Mouse (Mus musculus) intestine, postnatal 0 days (tissue): ENCODE data around the gene Slc30a2. TPM values are rescaled to one million over a fixed set of nuclear protein-coding genes. Genes with fewer than 3 reads are reported as not detected.
A peak's percentile ranks its signal among the peaks of the same experiment; 100 is the strongest.
"Not testable (repeated sequence)": the region's sequence is repeated elsewhere in the genome, so short reads cannot be mapped to it uniquely, and the experiment has no call there.

ENCODE experiments used
- ATAC-seq: fragments of 200-750 bp; cut with Nextera tagmentation; 2 replicates; pipeline ENCODE4 v1.8.0; 2017; ENCODE audit warnings: mild to moderate bottlenecking, moderate TSS enrichment, moderate library complexity
- H3K27ac ChIP-seq: fragments of 300-500 bp; sonication (generic); 2 replicates; pipeline ENCODE4 v1.5.1; 2014; ENCODE audit warnings: mild to moderate bottlenecking, low read depth, low read length, moderate library complexity
- H3K27me3 ChIP-seq: fragments of 300-500 bp; sonication (generic); replicated peaks from 2 replicates; pipeline ENCODE4 v1.6.1; 2014; ENCODE audit warnings: low read length, mixed read lengths; ENCODE audit not compliant: control insufficient read depth, insufficient read depth
- H3K36me3 ChIP-seq: fragments of 300-500 bp; sonication (generic); 2 replicates; pipeline ENCODE4 v1.6.1; 2014; ENCODE audit warnings: mild to moderate bottlenecking, moderate library complexity; ENCODE audit not compliant: control insufficient read depth, insufficient read depth
- H3K4me1 ChIP-seq: fragments of 300-500 bp; sonication (generic); replicated peaks from 2 replicates; pipeline ENCODE4 v1.6.1; 2014; ENCODE audit warnings: antibody characterized with exemption, low read length, mixed read lengths; ENCODE audit not compliant: control insufficient read depth, insufficient read depth
- H3K4me2 ChIP-seq: fragments of 300-500 bp; sonication (generic); replicated peaks from 2 replicates; pipeline ENCODE4 v1.6.1; 2014; ENCODE audit warnings: low read depth, mild to moderate bottlenecking, moderate library complexity
- H3K4me3 ChIP-seq: fragments of 300-500 bp; sonication (generic); 2 replicates; pipeline ENCODE4 v1.5.1; 2014; ENCODE audit warnings: low read depth, low read length
- H3K9ac ChIP-seq: fragments of 300-500 bp; sonication (generic); 2 replicates; pipeline ENCODE4 v1.6.1; 2014; ENCODE audit warnings: mild to moderate bottlenecking, low read depth, low read length
- H3K9me3 ChIP-seq: fragments of 300-500 bp; sonication (generic); 2 replicates; pipeline ENCODE4 v1.6.1; 2016; ENCODE audit warnings: mixed run types; ENCODE audit not compliant: control insufficient read depth
- CTCF ChIP-seq: sonication (generic); IDR thresholded peaks from 2 replicates; pipeline ENCODE4 v1.5.1; 2016; ENCODE audit warnings: low read depth, mild to moderate bottlenecking, control low read depth, antibody characterized with exemption, moderate library complexity
- WGBS: fragments of 180-500 bp; shearing (Covaris S2); extraction: QIAGEN DNeasy Blood & Tissue Kit; methylation state at CpG from one replicate; pipeline ENCODE4 v1.1.7; 2014; 5-methylcytosine and 5-hydroxymethylcytosine counted together
- polyA plus RNA-seq: library from polyadenylated mRNA; unstranded; fragments of >200 nt; fragmentation: Nextera tagmentation; extraction: Ambion mirVana; gene quantifications from 2 replicates; pipeline ENCODE4 v1.2.1, GENCODE M21; 2015

The Slc30a2 gene
- polyA plus RNA-seq, 1 experiment from 2014 or later, result 39.1 TPM

DNA sequence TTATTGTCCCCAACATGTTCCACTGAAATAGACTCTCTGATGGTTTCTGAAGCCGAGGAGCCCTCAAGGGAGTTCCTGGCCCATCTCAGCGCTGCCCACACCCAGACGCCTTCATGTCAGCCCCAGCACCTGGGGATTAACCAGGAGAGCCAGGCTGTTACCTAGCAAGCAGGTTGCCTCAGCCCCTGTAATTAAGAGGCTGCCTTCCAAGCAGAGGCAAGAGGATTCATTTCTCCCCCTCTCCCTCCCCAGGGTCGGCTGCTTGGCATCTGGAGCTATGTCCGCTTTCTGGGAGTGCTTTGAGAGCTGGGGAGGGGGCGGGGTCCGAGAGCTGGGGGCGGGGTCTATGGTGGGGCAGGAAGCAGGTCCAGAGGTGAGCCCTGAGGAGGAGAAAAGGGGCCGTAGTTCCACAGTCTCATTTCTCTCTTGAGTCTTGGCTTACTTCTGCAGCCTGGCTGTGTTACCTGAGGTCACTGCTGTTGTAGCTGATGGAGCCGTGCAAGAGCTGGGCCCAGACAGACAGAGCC, 35.2 kb downstream of the Slc30a2 start:
- 47% methylated on average over 10 of the region's 10 CpGs for WGBS
- H3K4me2 ChIP-seq, result no peak overlapping the region
- no peaks in the 10 kb centered on the region for H3K4me1 ChIP-seq
- no peak overlapping the region for H3K4me3 ChIP-seq
- no peak overlapping the region for H3K9ac ChIP-seq
- no peaks in the 10 kb centered on the region for H3K9me3 ChIP-seq
- ATAC-seq, result no peak
- no peaks in the 10 kb centered on the region for H3K27me3 ChIP-seq
- no peaks in the 10 kb centered on the region for H3K36me3 ChIP-seq
- H3K27ac ChIP-seq, result no peak overlapping the region
- no peak for TF ChIP-seq CTCF

DNA sequence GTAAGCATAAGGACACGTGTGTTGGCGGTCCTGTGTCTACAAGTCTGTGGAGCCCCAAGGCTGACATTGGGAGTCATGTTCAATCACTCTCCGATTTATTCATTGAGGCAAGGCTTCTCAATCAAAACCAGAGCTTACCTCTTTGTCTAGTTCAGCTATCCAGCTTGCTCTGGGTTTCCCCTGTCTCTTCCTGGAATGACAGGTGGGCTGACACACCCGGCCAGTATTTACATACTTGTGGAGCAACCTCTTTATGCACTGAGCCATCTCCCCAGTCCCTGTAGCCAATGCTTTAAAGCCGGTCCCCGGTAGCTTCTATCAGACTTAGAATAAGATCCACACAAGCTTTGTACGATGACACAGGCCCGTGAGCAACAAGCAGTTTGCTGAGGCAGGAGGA, 36.5 kb downstream of the Slc30a2 start:
- H3K27ac ChIP-seq, result no peak overlapping the region
- TF ChIP-seq CTCF, result no peak
- no peak overlapping the region for H3K4me2 ChIP-seq
- 62% methylated on average over 8 of the region's 8 CpGs for WGBS
- no peak overlapping the region for H3K9ac ChIP-seq
- H3K36me3 ChIP-seq, result no peaks in the 10 kb centered on the region
- H3K4me3 ChIP-seq, result no peak overlapping the region
- H3K9me3 ChIP-seq, result no peaks in the 10 kb centered on the region
- no peak for ATAC-seq
- H3K27me3 ChIP-seq, result no peaks in the 10 kb centered on the region
- no peaks in the 10 kb centered on the region for H3K4me1 ChIP-seq

DNA sequence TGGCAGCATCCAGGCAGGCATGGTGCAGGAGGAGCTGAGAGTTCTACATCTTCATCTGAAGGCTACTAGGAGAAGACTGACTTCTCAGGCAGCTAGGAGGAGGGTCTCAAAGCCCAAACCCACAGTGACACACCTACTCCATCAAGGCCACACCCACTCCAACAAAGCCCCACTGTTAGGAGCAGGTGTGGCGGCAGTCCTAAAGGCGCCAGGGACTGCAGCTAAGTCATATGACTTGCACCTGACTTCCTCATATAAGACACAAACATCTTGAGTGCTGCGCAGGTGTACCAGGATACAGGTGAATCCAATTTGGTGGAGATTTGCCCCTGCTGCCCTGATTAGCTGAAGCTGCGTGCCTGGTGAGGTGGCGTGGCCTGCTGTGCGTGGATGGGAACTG, 40.8 kb downstream of the Slc30a2 start, which contains the start of gene Extl1:
Extl1 (minus strand) TSS at position 101 of the 400 bp plus-strand sequence.
- WGBS, result 83% methylated on average over 2 of the region's 6 CpGs
- H3K27ac ChIP-seq, H3K4me2 ChIP-seq, H3K4me3 ChIP-seq, ATAC-seq, H3K9ac ChIP-seq, H3K36me3 ChIP-seq, H3K27me3 ChIP-seq, H3K9me3 ChIP-seq, H3K4me1 ChIP-seq: not testable (repeated sequence)

DNA sequence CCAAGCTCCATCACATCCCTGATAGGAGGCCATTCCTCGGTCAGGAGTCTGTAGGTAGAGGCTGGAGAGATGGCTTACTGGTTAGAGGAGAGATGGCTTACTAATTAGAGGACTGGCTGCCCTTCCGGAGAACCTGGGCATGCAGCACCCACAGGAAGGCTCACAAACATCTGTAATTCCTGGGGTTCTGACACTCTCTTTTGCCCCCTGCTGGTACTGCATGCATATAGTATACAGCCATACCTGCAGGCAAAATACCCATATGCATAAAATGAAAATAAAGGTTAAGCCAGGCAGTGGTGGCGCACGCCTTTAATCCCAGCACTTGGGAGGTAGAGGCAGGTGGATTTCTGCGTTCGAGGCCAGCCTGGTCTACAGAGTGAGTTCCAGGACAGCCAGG, 44.3 kb downstream of the Slc30a2 start:
- TF ChIP-seq CTCF, result peak; percentile 66
- Histone ChIP-seq H3K27ac (no peak overlapping the region), H3K9ac (no peak overlapping the region), H3K4me2 (no peak overlapping the region), H3K36me3 (no peaks in the 10 kb centered on the region), H3K4me1 (no peaks in the 10 kb centered on the region), H3K9me3 (no peaks in the 10 kb centered on the region), H3K4me3 (no peak overlapping the region), H3K27me3 (no peaks in the 10 kb centered on the region)
- WGBS, result 69% methylated on average over 6 of the region's 6 CpGs
- no peak for ATAC-seq

DNA sequence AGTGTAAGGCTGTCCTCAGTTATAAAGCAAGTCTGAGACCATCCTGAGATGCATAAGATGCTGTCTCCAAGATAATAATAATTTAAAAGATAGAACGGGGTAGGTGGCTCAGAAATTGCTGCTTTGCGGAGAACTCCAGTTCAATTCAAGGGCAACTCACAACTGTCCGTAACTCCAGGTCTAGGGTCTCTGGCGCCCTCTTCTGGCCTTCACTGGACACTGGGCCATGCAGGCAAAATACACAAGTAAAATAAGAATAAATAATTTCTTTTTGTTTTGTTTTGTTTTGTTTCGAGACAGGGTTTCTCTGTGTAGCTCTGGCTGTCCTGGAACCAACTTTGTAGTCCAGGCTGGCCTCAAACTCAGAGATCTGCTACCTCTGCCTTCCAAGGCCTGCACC, 45.4 kb downstream of the Slc30a2 start:
- H3K9me3 ChIP-seq, result no peaks in the 10 kb centered on the region
- H3K27me3 ChIP-seq, result no peaks in the 10 kb centered on the region
- H3K4me2 ChIP-seq, result no peak overlapping the region
- no peaks in the 10 kb centered on the region for H3K36me3 ChIP-seq
- H3K27ac ChIP-seq, result no peak overlapping the region
- H3K9ac ChIP-seq, result no peak overlapping the region
- H3K4me1 ChIP-seq, result no peaks in the 10 kb centered on the region
- 17% methylated on average over 5 of the region's 5 CpGs for WGBS
- H3K4me3 ChIP-seq, result no peak overlapping the region
- 0 out of 2 replicates have a peak, but pooled peaks have one; percentile 29 for ATAC-seq
- TF ChIP-seq CTCF, result peak; percentile 88

DNA sequence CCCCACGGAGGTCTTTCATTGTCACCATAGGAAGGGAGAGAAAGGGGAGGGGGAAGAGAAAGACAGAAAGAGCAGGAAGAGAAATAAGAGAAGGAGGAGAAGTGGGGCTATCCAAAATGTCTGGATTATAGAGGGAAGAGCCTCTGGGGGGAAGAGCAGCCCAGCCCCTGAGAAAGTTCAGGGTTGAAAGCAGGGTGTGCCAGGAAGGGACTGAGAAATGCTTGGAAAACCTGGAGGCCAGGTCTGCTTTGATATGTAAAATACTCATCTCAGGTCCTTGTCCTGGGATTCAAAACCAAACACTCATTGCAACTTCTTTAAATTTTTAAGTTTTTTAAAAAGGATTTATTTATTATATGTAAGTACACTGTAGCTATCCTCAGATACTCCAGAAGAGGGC, 48.7 kb downstream of the Slc30a2 start:
- 80% methylated on average over 1 of the region's 1 CpGs for WGBS

DNA sequence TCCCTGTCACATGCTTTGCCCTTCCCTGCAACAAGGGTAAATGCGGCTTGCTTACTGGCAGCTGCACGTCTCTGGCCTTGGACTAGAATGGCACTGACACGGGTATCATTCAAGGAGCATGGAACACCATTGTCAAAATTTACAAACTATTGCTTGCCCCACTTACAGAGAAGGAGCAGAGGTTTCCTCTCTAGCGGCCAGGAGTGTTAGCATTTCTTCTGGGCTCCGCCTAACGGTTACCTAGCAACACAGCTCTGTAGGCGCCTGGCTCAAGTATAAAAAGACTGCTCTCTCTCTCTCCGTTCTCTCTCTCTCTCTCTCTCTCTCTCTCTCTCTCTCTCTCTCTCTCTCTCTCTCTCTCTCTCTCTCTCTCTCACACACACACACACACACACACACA, 49.6 kb downstream of the Slc30a2 start:
- Histone ChIP-seq H3K27me3 (no peaks in the 10 kb centered on the region), H3K9me3 (no peaks in the 10 kb centered on the region), H3K36me3 (no peaks in the 10 kb centered on the region), H3K4me3 (no peak overlapping the region), H3K27ac (no peak overlapping the region), H3K4me2 (no peak overlapping the region), H3K9ac (no peak overlapping the region), H3K4me1 (no peaks in the 10 kb centered on the region; the same call in 1 of the 2 replicates)
- no peak for TF ChIP-seq CTCF
- 13% methylated on average over 8 of the region's 8 CpGs for WGBS
- ATAC-seq, result no peak

More for the DNA sequence above, 48.7 kb downstream of the Slc30a2 start:
- Histone ChIP-seq H3K9me3 (no peaks in the 10 kb centered on the region), H3K27ac (no peak overlapping the region), H3K4me1 (no peaks in the 10 kb centered on the region), H3K4me2 (no peak overlapping the region), H3K9ac (no peak overlapping the region), H3K27me3 (no peaks in the 10 kb centered on the region), H3K4me3 (no peak overlapping the region), H3K36me3 (no peaks in the 10 kb centered on the region)
- TF ChIP-seq CTCF, result no peak
- ATAC-seq, result no peak
